Mouse (Mus musculus) liver, embryonic 14.5 days (tissue): ENCODE measurements at regions not wholly inside any gene's neighbourhood (a gene's known extent, or its start where the extent isn't known, plus 50 kb on each side); places are given as distances from the start of the nearest gene placed in this dataset.

ENCODE experiments used
- CTCF ChIP-seq: IDR thresholded peaks from 2 replicates; pipeline ENCODE4 v1.5.1; 2016; ENCODE audit warnings: antibody characterized with exemption, low read depth, control low read depth
- EP300 ChIP-seq: IDR thresholded peaks from 2 replicates; pipeline ENCODE4 v1.6.1; 2016; ENCODE audit warnings: antibody characterized with exemption, low read depth

GRCm38 (mm10) chr12:78000401-78000800, 193.6 kb upstream of the Gm6657 start:
- TF ChIP-seq CTCF (no peak), EP300 (no peak)
